Mouse (Mus musculus) CH12.LX (cell line): ENCODE measurements around the gene Nos1. TPM values are rescaled to one million over a fixed set of nuclear protein-coding genes. Genes with fewer than 3 reads are reported as not detected.

ENCODE experiments used
- DNase-seq: peaks from one replicate; pipeline ENCODE4 v3.0.0-alpha.2; 2013; ENCODE audit errors: extremely low read depth
- H3K27ac ChIP-seq: 2 replicates; pipeline ENCODE4 v1.5.1; 2012; ENCODE audit warnings: low read depth, mild to moderate bottlenecking, control low read depth, moderate library complexity; ENCODE audit not compliant: insufficient read depth
- H3K27me3 ChIP-seq: replicated peaks from 2 replicates; pipeline ENCODE3; 2012; ENCODE audit warnings: inconsistent platforms
- H3K36me3 ChIP-seq, 2 experiments: replicated peaks in 1 of 2; 2 replicates each; pipeline versions ENCODE3 to v1.6.1; 2012; ENCODE audit warnings: inconsistent platforms in 1 of 2, low read length in 1 of 2, mild to moderate bottlenecking in 1 of 2, mixed read lengths in 1 of 2, moderate library complexity in 1 of 2; ENCODE audit not compliant: control insufficient read depth in 1 of 2, insufficient read depth in 1 of 2
- H3K4me1 ChIP-seq, 2 experiments: 2 replicates each; pipeline ENCODE4 v1.6.1; 2012; ENCODE audit warnings: inconsistent platforms in 1 of 2, moderate library complexity in 1 of 2; ENCODE audit not compliant: insufficient read depth in 2 of 2, control insufficient read depth in 1 of 2
- H3K4me2 ChIP-seq: 2 replicates; pipeline ENCODE4 v1.6.1; 2012; ENCODE audit warnings: low read depth, mild to moderate bottlenecking, control low read depth; ENCODE audit not compliant: poor library complexity, insufficient read depth, severe bottlenecking
- H3K4me3 ChIP-seq, 3 experiments: fragments of 150-350 bp in 1 of 3; sonication (generic) in 1 of 3; replicated peaks in 1 of 3; 2 replicates each; pipeline versions ENCODE3 to v1.5.1; 2011 to 2012; ENCODE audit warnings: low read depth in 2 of 3, low read length in 2 of 3, mild to moderate bottlenecking in 2 of 3, moderate library complexity in 2 of 3, control low read depth in 1 of 3, improper control_type of control experiment in 1 of 3, inconsistent platforms in 1 of 3, mixed read lengths in 1 of 3; ENCODE audit not compliant: poor library complexity in 1 of 3
- H3K79me2 ChIP-seq: replicated peaks from 2 replicates; pipeline ENCODE4 v1.6.1; 2012; ENCODE audit warnings: mild to moderate bottlenecking, moderate library complexity; ENCODE audit not compliant: control insufficient read depth, poor library complexity, insufficient read depth, severe bottlenecking; ENCODE audit errors: extremely low read depth
- H3K9ac ChIP-seq: 2 replicates; pipeline ENCODE4 v1.6.1; 2012; ENCODE audit warnings: low read depth, mild to moderate bottlenecking, control low read depth, moderate library complexity; ENCODE audit not compliant: insufficient read depth
- H3K9me3 ChIP-seq: replicated peaks from 2 replicates; pipeline ENCODE3; 2012; ENCODE audit warnings: low read length, inconsistent platforms, mixed read lengths
- BHLHE40 ChIP-seq: IDR thresholded peaks from 2 replicates; pipeline ENCODE4 v1.6.1; 2011; ENCODE audit warnings: mild to moderate bottlenecking, low read depth, low read length, improper control_type of control experiment
- CHD1 ChIP-seq: IDR thresholded peaks from 2 replicates; pipeline ENCODE4 v1.6.1; 2012; ENCODE audit warnings: low read depth, low read length, improper control_type of control experiment, inconsistent platforms
- CTCF ChIP-seq, 2 experiments: IDR thresholded peaks in 1 of 2; conservative IDR thresholded peaks in 1 of 2; 2 replicates each; pipeline ENCODE4 v1.5.1; 2011 to 2012; ENCODE audit warnings: low read depth in 2 of 2, low read length in 2 of 2, improper control_type of control experiment in 1 of 2, inconsistent platforms in 1 of 2, mild to moderate bottlenecking in 1 of 2, moderate library complexity in 1 of 2
- EP300 ChIP-seq: IDR thresholded peaks from 2 replicates; pipeline ENCODE4 v1.6.1; 2011; ENCODE audit warnings: low read length, improper control_type of control experiment
- ETS1 ChIP-seq: conservative IDR thresholded peaks from 2 replicates; pipeline ENCODE4 v1.6.1; 2012; ENCODE audit warnings: low read depth, mild to moderate bottlenecking, inconsistent platforms, low read length, improper control_type of control experiment, moderate library complexity
- HCFC1 ChIP-seq: IDR thresholded peaks from 2 replicates; pipeline ENCODE4 v1.6.1; 2012; ENCODE audit warnings: low read depth, mild to moderate bottlenecking, inconsistent platforms, low read length, improper control_type of control experiment
- JUND ChIP-seq: conservative IDR thresholded peaks from 2 replicates; pipeline ENCODE4 v1.6.1; 2011; ENCODE audit warnings: low read depth, low read length, improper control_type of control experiment
- NELFE ChIP-seq: IDR thresholded peaks from 2 replicates; pipeline ENCODE4 v1.6.1; 2011; ENCODE audit warnings: low read depth, low read length, improper control_type of control experiment
- NRF1 ChIP-seq: IDR thresholded peaks from 2 replicates; pipeline ENCODE4 v1.6.1; 2014; ENCODE audit warnings: low read depth, mild to moderate bottlenecking, inconsistent platforms, low read length, improper control_type of control experiment, moderate library complexity
- POLR2AphosphoS2 ChIP-seq: IDR thresholded peaks from 2 replicates; pipeline ENCODE4 v1.6.1; 2011; ENCODE audit warnings: low read depth, low read length, improper control_type of control experiment
- RAD21 ChIP-seq: IDR thresholded peaks from 2 replicates; pipeline ENCODE4 v1.6.1; 2011; ENCODE audit warnings: low read depth, mild to moderate bottlenecking, low read length, improper control_type of control experiment, moderate library complexity
- SMC3 ChIP-seq: IDR thresholded peaks from 2 replicates; pipeline ENCODE4 v1.6.1; 2011; ENCODE audit warnings: low read depth, low read length, improper control_type of control experiment
- USF1 ChIP-seq: IDR thresholded peaks from 2 replicates; pipeline ENCODE4 v1.6.1; 2014; ENCODE audit warnings: low read depth, mild to moderate bottlenecking, inconsistent platforms, low read length, improper control_type of control experiment
- USF2 ChIP-seq: conservative IDR thresholded peaks from 2 replicates; pipeline ENCODE4 v1.6.1; 2011; ENCODE audit warnings: low read depth, low read length, improper control_type of control experiment
- ZMIZ1 ChIP-seq: IDR thresholded peaks from 2 replicates; pipeline ENCODE4 v1.6.1; 2012; ENCODE audit warnings: low read depth, mild to moderate bottlenecking, inconsistent platforms, low read length, improper control_type of control experiment
- dilution Hi-C: fragments of 300-500 bp; cut with MboI; formaldehyde crosslinking; loops from 2 replicates; pipeline ENCODE4 v1.14.3; 2020; ENCODE audit warnings: low sequenced_read_pairs; ENCODE audit not compliant: extremely low pct_unique_long_range_greater_than_20kb, extremely low pct_ligation_motif_present
- in situ Hi-C: fragments of 300-500 bp; cut with MboI; formaldehyde crosslinking; loops from 3 replicates; pipeline ENCODE4 v1.14.3; 2019; ENCODE audit warnings: low sequenced_read_pairs, low pct_ligation_motif_present, low pct_unique_long_range_greater_than_20kb, mixed read lengths
- polyA plus RNA-seq: library from polyadenylated mRNA; unstranded; fragments of >175 nt; gene quantifications from 2 replicates; pipeline ENCODE4 v1.2.1, GENCODE M21; 2012; ENCODE audit warnings: low read depth; ENCODE audit not compliant: insufficient read length
- total RNA-seq, 2 experiments: library from RNA; depleted of rRNA; stranded (reverse); fragments of 300-350 nt in 1 of 2; fragments of >200 nt in 1 of 2; gene quantifications; 2 replicates each; pipeline ENCODE4 v1.2.3; 2012 to 2014

Gene Nos1
- total and polyA plus RNA-seq, 3 experiments: 2.4 to 17.0 (median 5.6) TPM

DNA sequence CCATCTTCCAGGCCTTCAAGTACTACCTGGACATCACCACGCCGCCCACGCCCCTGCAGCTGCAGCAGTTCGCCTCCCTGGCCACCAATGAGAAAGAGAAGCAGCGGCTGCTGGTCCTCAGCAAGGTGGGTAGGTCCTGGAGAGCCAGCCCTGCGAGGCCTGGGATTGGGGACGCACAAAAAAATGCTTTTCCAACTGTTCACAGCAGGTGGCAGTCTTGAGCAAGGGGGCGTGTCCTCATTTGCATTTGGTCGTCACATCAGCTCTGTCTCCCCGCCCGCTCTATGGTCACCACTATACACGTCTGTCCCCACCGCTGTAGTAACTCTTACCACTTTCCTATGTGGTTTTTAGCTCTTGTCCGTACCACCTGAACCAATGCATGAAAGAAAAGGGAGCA is 157.3 kb downstream of the Nos1 start (continued):
- TF ChIP-seq POLR2AphosphoS2: no peak
- peak; percentile 49 for TF ChIP-seq HCFC1

DNA sequence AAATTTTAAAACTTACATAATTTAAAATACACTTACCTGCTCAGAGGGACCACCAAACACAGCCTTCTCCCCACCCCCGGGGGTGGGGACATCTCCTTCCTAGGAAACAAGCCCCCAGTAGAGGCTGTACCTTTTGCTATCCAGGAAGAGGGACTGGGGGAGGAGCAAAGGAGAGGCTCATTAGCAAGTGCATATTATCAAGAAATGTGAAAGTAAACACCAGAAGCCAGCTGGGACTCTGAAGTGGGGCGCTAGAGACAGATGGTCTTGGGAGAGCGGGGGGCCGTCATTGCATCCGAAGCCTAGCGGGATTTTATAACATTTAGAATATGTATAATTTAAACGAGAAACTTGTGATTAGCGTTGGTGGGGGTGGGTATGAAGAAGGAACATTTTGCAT is 158.6 kb downstream of the Nos1 start:
- H3K4me1 ChIP-seq: peaks cover 0 to 9% of the 10 kb centered on the region in 2 experiments; a peak in 1 of 4 replicates
- H3K36me3 ChIP-seq: peaks cover 0 to 5% of the 10 kb centered on the region in 2 experiments
- no peaks in the 10 kb centered on the region for H3K79me2 ChIP-seq
- H3K4me2 ChIP-seq: no peak overlapping the region
- dilution Hi-C loops (no loop called here), in situ Hi-C loops (no loop called here)
- no peak overlapping the region for H3K4me3 ChIP-seq
- H3K27ac ChIP-seq: no peak overlapping the region
- H3K9ac ChIP-seq: no peak overlapping the region
- no peak for DNase-seq
- no peaks in the 10 kb centered on the region for H3K9me3 ChIP-seq
- TF ChIP-seq USF1 (no peak), CTCF (conservative IDR thresholded peaks at IDR 0.05 in 1 of 2, IDR thresholded peaks at IDR 0.05 in 1 of 2; ENCODE audit: low read depth in 2 of 2, low read length in 2 of 2) (no peak), NRF1 (no peak), NELFE (no peak), EP300 (no peak), POLR2AphosphoS2 (no peak), JUND (no peak), CHD1 (no peak), BHLHE40 (no peak), ETS1 (no peak)
- no peaks in the 10 kb centered on the region for H3K27me3 ChIP-seq

DNA sequence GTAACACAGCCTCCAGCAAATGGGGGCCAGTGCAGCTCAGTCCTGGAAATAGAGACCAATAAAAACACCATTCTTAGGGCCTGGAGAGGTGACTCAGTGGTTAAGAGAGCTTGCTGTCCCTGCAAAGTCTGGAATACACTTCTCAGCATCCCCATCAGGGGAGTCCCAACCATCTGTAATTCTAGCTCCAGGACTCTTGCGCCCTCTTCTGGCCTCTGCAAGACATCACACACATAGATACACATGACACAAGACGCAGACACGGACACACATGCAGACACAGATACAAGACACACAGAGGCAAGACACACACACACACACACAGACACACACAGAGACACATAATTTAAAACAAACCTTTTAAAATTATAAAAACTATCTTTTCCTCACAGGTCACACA is 160.7 kb downstream of the Nos1 start:
- Histone ChIP-seq H3K79me2 (no peaks in the 10 kb centered on the region), H3K27me3 (no peaks in the 10 kb centered on the region), H3K4me2 (no peak overlapping the region), H3K9ac (no peak overlapping the region), H3K4me3 (no peak overlapping the region), H3K27ac (no peak overlapping the region), H3K4me1 (peaks cover 0 to 4% of the 10 kb centered on the region in 2 experiments; a peak in 1 of 4 replicates), H3K9me3 (no peaks in the 10 kb centered on the region), H3K36me3 (peaks cover 0 to 5% of the 10 kb centered on the region in 2 experiments)
- dilution Hi-C loops: no loop called here
- in situ Hi-C loops: loop anchor here (5.0 kb wide), 1 partner anchor 434 kb away; no protein-coding TSS in a partner anchor
- no peak for TF ChIP-seq USF2
- TF ChIP-seq ZMIZ1: no peak
- no peak for TF ChIP-seq JUND
- TF ChIP-seq SMC3: peak; percentile 34; the same call in 1 of the 2 replicates
- no peak for TF ChIP-seq USF1
- peak; percentile 19 to 59; a peak in 3 of 4 replicates for TF ChIP-seq CTCF (conservative IDR thresholded peaks at IDR 0.05 in 1 of 2, IDR thresholded peaks at IDR 0.05 in 1 of 2; ENCODE audit: low read depth in 2 of 2, low read length in 2 of 2)
- peak; percentile 53 for TF ChIP-seq RAD21
- TF ChIP-seq HCFC1: no peak
- no peak for DNase-seq
